Mouse (Mus musculus) liver, embryonic 14.5 days (tissue): ENCODE data around the gene Ptk7. TPM values are rescaled to one million over a fixed set of nuclear protein-coding genes. Genes with fewer than 3 reads are reported as not detected.
A peak's percentile ranks its signal among the peaks of the same experiment; 100 is the strongest.

Experiments used
- ATAC-seq: fragments of 200-750 bp; cut with Nextera tagmentation; 2 replicates; pipeline ENCODE4 v1.8.0; 2017; ENCODE audit warnings: moderate number of reproducible peaks, mild to moderate bottlenecking, moderate library complexity; ENCODE audit not compliant: insufficient read depth
- DNase-seq, 3 experiments: peaks; one replicate each; pipeline ENCODE4 v3.0.0-alpha.2; 2012 to 2013; ENCODE audit warnings: low read depth in 3 of 3, low spot score in 3 of 3
- H3K27ac ChIP-seq: fragments of 300-500 bp; sonication (generic); 2 replicates; pipeline ENCODE4 v1.5.1; 2014; ENCODE audit warnings: moderate library complexity, mild to moderate bottlenecking, control low read depth, inconsistent platforms
- H3K27me3 ChIP-seq: fragments of 300-500 bp; sonication (generic); 2 replicates; pipeline ENCODE4 v1.6.1; 2014; ENCODE audit warnings: mild to moderate bottlenecking, low read length, moderate library complexity; ENCODE audit not compliant: control insufficient read depth, insufficient read depth
- H3K36me3 ChIP-seq: fragments of 300-500 bp; sonication (generic); replicated peaks from 2 replicates; pipeline ENCODE4 v1.6.1; 2014; ENCODE audit warnings: low read depth; ENCODE audit not compliant: control insufficient read depth, insufficient read depth
- H3K4me1 ChIP-seq, 2 experiments: fragments of 200-500 bp in 1 of 2; fragments of 300-500 bp in 1 of 2; sonication (generic) in 1 of 2; replicated peaks; 2 replicates each; pipeline ENCODE4 v1.6.1; 2012 to 2014; ENCODE audit warnings: antibody characterized with exemption in 1 of 2, inconsistent platforms in 1 of 2, low read length in 1 of 2; ENCODE audit not compliant: control insufficient read depth in 2 of 2, insufficient read depth in 2 of 2
- H3K4me2 ChIP-seq: fragments of 300-500 bp; sonication (generic); 2 replicates; pipeline ENCODE4 v1.6.1; 2014; ENCODE audit warnings: low read depth, mild to moderate bottlenecking, control low read depth, moderate library complexity
- H3K4me3 ChIP-seq, 2 experiments: fragments of 200-500 bp in 1 of 2; fragments of 300-500 bp in 1 of 2; sonication (generic) in 1 of 2; 2 replicates each; pipeline ENCODE4 v1.5.1; 2012 to 2014; ENCODE audit warnings: low read depth in 2 of 2, low read length in 2 of 2, mild to moderate bottlenecking in 2 of 2, control low read depth in 1 of 2, inconsistent platforms in 1 of 2, moderate library complexity in 1 of 2; ENCODE audit not compliant: insufficient read depth in 1 of 2
- H3K9ac ChIP-seq: fragments of 300-500 bp; sonication (generic); replicated peaks from 2 replicates; pipeline ENCODE4 v1.6.1; 2014; ENCODE audit warnings: mild to moderate bottlenecking, control low read depth, moderate library complexity
- H3K9me3 ChIP-seq: fragments of 300-500 bp; sonication (generic); 2 replicates; pipeline ENCODE4 v1.6.1; 2016; ENCODE audit warnings: low read length, mixed read lengths; ENCODE audit not compliant: control insufficient read depth
- CTCF ChIP-seq: IDR thresholded peaks from 2 replicates; pipeline ENCODE4 v1.5.1; 2016; ENCODE audit warnings: antibody characterized with exemption, low read depth, control low read depth
- EP300 ChIP-seq: IDR thresholded peaks from 2 replicates; pipeline ENCODE4 v1.6.1; 2016; ENCODE audit warnings: antibody characterized with exemption, low read depth
- WGBS: fragments of 180-500 bp; shearing (Covaris S2); extraction: QIAGEN DNeasy Blood & Tissue Kit; methylation state at CpG from one replicate; pipeline ENCODE4 v1.1.7; 2014; ENCODE audit not compliant: insufficient replicate concordance; 5-methylcytosine and 5-hydroxymethylcytosine counted together
- polyA plus RNA-seq, 2 experiments: library from polyadenylated mRNA; depleted of rRNA in 1 of 2; stranded (reverse) in 1 of 2; unstranded in 1 of 2; fragments of >200 nt; fragmentation: Nextera tagmentation in 1 of 2; extraction: Ambion mirVana in 1 of 2; gene quantifications; 2 replicates each; pipeline versions ENCODE4 v1.2.1 to v1.2.3; 2012 to 2014

Gene Ptk7
- polyA plus RNA-seq, 2 experiments: 3.0 to 3.6 TPM

DNA sequence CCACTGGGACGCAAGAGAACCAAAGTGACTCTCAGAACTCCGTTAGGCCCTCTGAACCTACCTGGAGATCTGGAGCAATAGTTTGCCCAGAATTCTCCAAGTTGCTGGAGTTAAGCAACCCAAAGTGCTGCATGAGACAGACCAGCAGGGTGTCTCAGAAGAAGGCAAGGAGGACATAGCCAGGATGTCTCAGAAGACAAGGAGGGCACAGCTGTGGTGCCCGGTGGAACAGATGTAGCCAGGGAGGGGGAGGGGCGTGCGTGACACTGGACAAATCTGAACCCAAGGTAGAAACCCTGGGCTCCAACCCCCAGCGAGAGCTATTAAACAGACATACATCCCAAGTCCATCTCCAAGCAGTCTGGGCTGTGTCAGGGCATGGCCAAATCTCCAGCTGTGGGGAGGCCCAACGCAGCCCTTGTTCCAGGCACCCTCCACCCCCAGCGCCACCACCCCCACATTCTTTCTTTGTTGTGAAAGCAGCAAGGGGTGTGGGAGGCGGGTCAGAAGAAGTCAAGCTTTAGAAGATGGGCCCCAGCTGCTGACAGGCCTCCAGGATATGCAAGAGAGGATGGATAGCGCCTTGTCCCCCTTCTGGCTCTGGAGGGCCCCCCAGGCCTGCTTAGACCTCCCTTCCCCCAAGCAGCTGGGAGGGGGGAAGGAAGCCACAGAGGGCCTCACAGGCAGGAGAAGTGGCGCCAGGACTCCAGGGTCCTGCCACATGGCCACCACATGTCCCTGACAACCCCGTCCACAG, 559 bp upstream of the Ptk7 start:
- no peak for DNase-seq
- H3K9ac ChIP-seq: no peak overlapping the region
- ATAC-seq: peak; percentile 22; the same call in 1 of the 2 replicates
- 15% methylated on average over 12 of the region's 12 CpGs for WGBS
- H3K9me3 ChIP-seq: no peaks in the 10 kb centered on the region
- H3K27me3 ChIP-seq: peaks cover 25% of the 10 kb centered on the region
- H3K4me1 ChIP-seq: peaks cover 0 to 4% of the 10 kb centered on the region in 2 experiments; a peak in 1 of 4 replicates
- TF ChIP-seq EP300: no peak
- TF ChIP-seq CTCF: no peak
- H3K27ac ChIP-seq: no peak overlapping the region
- H3K4me2 ChIP-seq: peak overlapping the region; percentile 58
- peak overlapping the region; percentile 28 to 61; a peak in 3 of 4 replicates for H3K4me3 ChIP-seq
- no peaks in the 10 kb centered on the region for H3K36me3 ChIP-seq

DNA sequence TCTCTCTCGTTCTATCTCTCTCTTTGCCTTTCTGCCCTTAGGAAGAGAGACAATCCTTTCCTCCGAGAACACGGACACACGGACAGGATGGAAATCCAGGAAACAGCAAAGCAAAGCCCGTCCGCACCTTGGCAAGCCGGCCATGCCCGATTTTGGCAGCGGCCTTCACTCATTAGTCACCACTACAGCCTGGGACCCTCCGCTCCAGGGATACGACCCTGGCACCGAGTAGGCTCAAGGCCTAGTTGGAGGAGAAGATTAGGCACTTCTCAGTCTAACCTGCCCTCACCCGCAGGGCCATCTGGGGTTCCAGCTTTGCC, 873 bp downstream of the Ptk7 start:
- peak overlapping the region; percentile 57 to 61 for H3K4me3 ChIP-seq
- no peak for TF ChIP-seq CTCF
- TF ChIP-seq EP300: no peak
- peaks cover 25% of the 10 kb centered on the region for H3K27me3 ChIP-seq
- no peaks in the 10 kb centered on the region for H3K36me3 ChIP-seq
- no peak overlapping the region for H3K27ac ChIP-seq
- H3K9ac ChIP-seq: no peak overlapping the region
- DNase-seq: no peak
- peak overlapping the region; percentile 58 for H3K4me2 ChIP-seq
- no peaks in the 10 kb centered on the region for H3K9me3 ChIP-seq
- ATAC-seq: no peak
- H3K4me1 ChIP-seq: peaks cover 0 to 4% of the 10 kb centered on the region in 2 experiments; a peak in 1 of 4 replicates
- 2% methylated on average over 13 of the region's 13 CpGs for WGBS

DNA sequence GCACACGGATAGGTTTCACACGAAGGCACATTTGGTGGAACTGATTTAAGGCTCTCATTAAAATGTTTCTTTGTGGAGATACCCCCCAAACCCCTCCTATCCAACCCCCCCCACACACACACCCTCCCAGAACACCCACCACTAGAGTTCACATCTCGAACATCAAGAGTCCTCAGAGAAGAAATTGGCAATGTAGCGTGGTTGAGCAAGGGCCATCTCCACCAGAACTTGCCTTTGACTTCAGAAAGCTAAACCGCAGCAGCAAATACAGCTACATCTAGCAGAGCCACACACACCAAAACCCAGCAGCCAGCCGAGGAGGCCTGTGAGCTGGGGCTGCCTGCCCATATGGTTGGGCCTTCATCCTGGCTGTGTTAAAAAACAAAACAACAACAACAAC, 1.9 kb downstream of the Ptk7 start:
- Histone ChIP-seq H3K27ac (no peak overlapping the region), H3K27me3 (peaks cover 25% of the 10 kb centered on the region), H3K4me3 (no peak overlapping the region), H3K36me3 (no peaks in the 10 kb centered on the region), H3K4me1 (peaks cover 0 to 9% of the 10 kb centered on the region in 2 experiments; a peak in 1 of 4 replicates), H3K9ac (no peak overlapping the region), H3K4me2 (no peak overlapping the region; the same call in 1 of the 2 replicates), H3K9me3 (no peaks in the 10 kb centered on the region)
- no peak for DNase-seq
- ATAC-seq: no peak
- 52% methylated on average over 6 of the region's 6 CpGs for WGBS
- TF ChIP-seq CTCF (no peak), EP300 (no peak)

DNA sequence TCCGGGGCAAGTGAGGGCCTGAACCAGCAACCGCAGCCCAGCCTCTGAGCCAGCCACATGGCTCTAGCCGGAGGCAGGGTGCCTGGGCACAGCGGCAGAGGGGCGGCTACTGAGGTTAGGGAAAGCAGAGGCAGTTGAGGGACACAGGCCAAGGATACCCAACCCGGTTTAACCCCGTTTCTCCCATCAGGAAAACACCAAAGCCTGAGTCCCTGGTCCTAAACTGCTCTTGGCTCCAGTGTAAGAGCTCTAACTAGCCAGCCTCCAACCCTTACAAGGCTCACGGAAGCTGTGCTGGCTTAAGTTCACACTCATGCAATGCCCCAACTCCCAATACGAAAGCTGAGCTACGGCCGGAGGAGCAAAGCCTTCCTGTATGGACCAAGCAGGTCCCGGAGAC, 4.7 kb downstream of the Ptk7 start:
- Histone ChIP-seq H3K27ac (no peak overlapping the region), H3K27me3 (peaks cover 19% of the 10 kb centered on the region), H3K9me3 (no peaks in the 10 kb centered on the region), H3K9ac (no peak overlapping the region), H3K4me2 (no peak overlapping the region), H3K4me1 (peaks cover 0 to 15% of the 10 kb centered on the region in 2 experiments; a peak in 2 of 4 replicates), H3K4me3 (no peak overlapping the region), H3K36me3 (no peaks in the 10 kb centered on the region)
- ATAC-seq: no peak
- TF ChIP-seq CTCF: no peak
- no peak for TF ChIP-seq EP300
- no peak for DNase-seq
- 53% methylated on average over 12 of the region's 12 CpGs for WGBS

DNA sequence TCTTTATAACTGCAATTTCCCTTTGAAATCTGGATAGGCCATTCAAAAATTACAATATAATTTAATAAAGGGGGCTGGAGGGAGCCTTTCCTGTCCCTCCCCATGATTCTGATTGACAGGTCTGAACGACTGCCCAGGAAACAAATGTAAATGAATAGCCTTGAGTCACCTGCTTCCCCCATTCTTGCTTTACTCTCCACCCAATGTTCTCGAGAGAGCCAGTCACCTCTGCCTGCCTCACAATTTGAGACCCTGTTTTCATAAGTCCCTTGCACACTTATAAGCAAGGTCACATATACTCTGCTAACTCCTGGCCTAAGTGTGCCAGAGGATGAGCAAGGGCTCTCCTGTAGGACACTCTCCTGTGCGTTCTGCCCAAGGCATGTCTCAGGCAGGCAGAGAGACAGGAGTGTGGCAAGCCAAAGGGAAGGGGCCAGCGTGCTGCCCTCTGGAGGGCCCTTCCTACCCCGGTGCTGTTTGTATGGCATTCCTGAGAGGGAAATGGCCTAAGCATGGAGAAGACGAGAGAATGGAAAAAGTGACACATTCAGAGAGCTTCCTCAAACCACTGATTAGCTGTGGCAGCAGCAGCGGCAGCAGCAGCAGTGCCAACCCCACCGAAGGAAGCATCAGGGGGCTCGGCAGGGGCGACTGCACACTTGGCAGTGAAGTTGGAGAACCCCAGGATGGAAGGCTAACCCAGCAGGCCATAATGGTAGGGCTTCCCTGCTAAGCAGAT, 5.3 kb downstream of the Ptk7 start:
- WGBS: 16% methylated on average over 10 of the region's 10 CpGs
- Histone ChIP-seq H3K27ac (no peak overlapping the region), H3K9me3 (no peaks in the 10 kb centered on the region), H3K36me3 (no peaks in the 10 kb centered on the region), H3K9ac (no peak overlapping the region), H3K4me3 (no peak overlapping the region), H3K4me1 (peaks cover 0 to 18% of the 10 kb centered on the region in 2 experiments; a peak in 2 of 4 replicates), H3K4me2 (no peak overlapping the region), H3K27me3 (peaks cover 14% of the 10 kb centered on the region)
- TF ChIP-seq EP300 (no peak), CTCF (no peak)
- DNase-seq (no peak), ATAC-seq (no peak)
